Mouse (Mus musculus) E14TG2a.4 (cell line): Measurements from ENCODE around the gene Agap1.

Experiments
- CTCF ChIP-seq: conservative IDR thresholded peaks from 2 replicates; pipeline ENCODE4 v1.5.1; 2014; ENCODE audit warnings: low read length
- NANOG ChIP-seq: IDR thresholded peaks from 2 replicates; pipeline ENCODE4 v1.6.1; 2014; ENCODE audit warnings: borderline replicate concordance, low read length, mixed read lengths

- no peak for TF ChIP-seq CTCF
- TF ChIP-seq NANOG: no peak
Observed at GRCm38 (mm10) chr1:89509763-89510340, 55.2 kb downstream of the Agap1 start.
